ENCODE assay signal across 16 mouse cellular contexts in genomic region chr5:123981250-123981554, GRCm38 (mm10). TPM values are rescaled to one million over a fixed set of nuclear protein-coding genes. Genes with fewer than 3 reads are reported as not detected.
DNase-seq lines count a peak whose midpoint lies in the region; ATAC-seq and TF ChIP-seq lines count a peak whose summit lies in the region.
"Had no signal": no experiment of that assay in that cellular context is flagged by ENCODE, and none has a peak within 500 bp of the region (broad histone marks: within the 10 kb centered on the region; RNA-seq: fewer than 3 reads in every experiment).

No protein-coding gene starts in this region.

- H3K9ac ChIP-seq in embryonic facial prominence, embryonic 15.5 days: no peak overlapping the region
- H3K9ac ChIP-seq in limb, embryonic 15.5 days: no peak overlapping the region
- H3K9ac ChIP-seq in lung, postnatal 0 days (replicated peaks; ENCODE audit: low read depth): no peak overlapping the region
- H3K9ac ChIP-seq: hindbrain, embryonic 12.5 days; lung, embryonic 14.5 days; midbrain, embryonic 15.5 days had no signal

- no peak overlapping the region for H3K4me3 ChIP-seq in embryonic facial prominence, embryonic 15.5 days (replicated peaks)
- H3K4me3 ChIP-seq in embryonic facial prominence, embryonic 10.5 days: no peak overlapping the region
- no peak overlapping the region for H3K4me3 ChIP-seq in limb, embryonic 15.5 days
- no peak overlapping the region for H3K4me3 ChIP-seq in limb, embryonic 10.5 days
- no peak overlapping the region for H3K4me3 ChIP-seq in lung, postnatal 0 days (ENCODE audit: low read depth, low read length)
- H3K4me3 ChIP-seq: hindbrain, embryonic 12.5 days; midbrain, embryonic 15.5 days had no signal

- TF ChIP-seq CTCF in lung, postnatal 0 days (IDR thresholded peaks at IDR 0.05): no peak

- DNase-seq in embryonic facial prominence, embryonic 10.5 days (ENCODE audit: low spot score): no peak
- no peak for DNase-seq in limb, embryonic 10.5 days (ENCODE audit: low spot score)
- DNase-seq in brain, adult 2 months (ENCODE audit: low read depth, low spot score): peak; percentile 74
- DNase-seq in lung, postnatal 0 days (ENCODE audit: low spot score): peak; percentile 72
- no peak for DNase-seq in frontal cortex, postnatal 36 days (ENCODE audit: low spot score in 2 of 2)
- DNase-seq in thymus, postnatal 14 days: no peak
- DNase-seq: embryo, embryonic 11 days; kidney, adult 2 months; left cerebral cortex, postnatal 4 days; lung, embryonic 14.5 days; thymus, postnatal 36 days had no signal

- 68% methylated on average over 6 of the region's 6 CpGs for WGBS in embryonic facial prominence, embryonic 15.5 days
- WGBS in embryonic facial prominence, embryonic 10.5 days: 81% methylated on average over 6 of the region's 6 CpGs
- WGBS in limb, embryonic 15.5 days: 63% methylated on average over 6 of the region's 6 CpGs
- WGBS in limb, embryonic 10.5 days: 86% methylated on average over 6 of the region's 6 CpGs
- WGBS in lung, postnatal 0 days: 52% methylated on average over 6 of the region's 6 CpGs

- H3K27ac ChIP-seq in embryonic facial prominence, embryonic 15.5 days (replicated peaks): 0 out of 2 replicates have a peak overlapping the region, but pooled peaks have one; percentile 17
- no peak overlapping the region for H3K27ac ChIP-seq in embryonic facial prominence, embryonic 10.5 days (replicated peaks)
- 0 out of 2 replicates have a peak overlapping the region, but pooled peaks have one; percentile 43 for H3K27ac ChIP-seq in limb, embryonic 15.5 days
- H3K27ac ChIP-seq in limb, embryonic 10.5 days: no peak overlapping the region
- H3K27ac ChIP-seq in lung, postnatal 0 days (ENCODE audit: low read length): peak overlapping the region; percentile 59; the same call in 1 of the 2 replicates
- H3K27ac ChIP-seq: hindbrain, embryonic 12.5 days; midbrain, embryonic 15.5 days had no signal

- H3K9me3 ChIP-seq in embryonic facial prominence, embryonic 15.5 days (replicated peaks): no peaks in the 10 kb centered on the region
- H3K9me3 ChIP-seq in embryonic facial prominence, embryonic 10.5 days: no peaks in the 10 kb centered on the region
- H3K9me3 ChIP-seq in limb, embryonic 15.5 days: no peaks in the 10 kb centered on the region
- no peaks in the 10 kb centered on the region for H3K9me3 ChIP-seq in limb, embryonic 10.5 days (replicated peaks)
- H3K9me3 ChIP-seq in lung, postnatal 0 days (ENCODE audit: low read length): no peaks in the 10 kb centered on the region
- H3K9me3 ChIP-seq: hindbrain, embryonic 12.5 days; midbrain, embryonic 15.5 days had no signal

- no peaks in the 10 kb centered on the region for H3K27me3 ChIP-seq in embryonic facial prominence, embryonic 15.5 days
- H3K27me3 ChIP-seq in embryonic facial prominence, embryonic 10.5 days (replicated peaks; ENCODE audit: low read depth, poor library complexity, severe bottlenecking): peaks cover 12% of the 10 kb centered on the region; the same call in 1 of the 2 replicates
- no peaks in the 10 kb centered on the region for H3K27me3 ChIP-seq in limb, embryonic 15.5 days
- peaks cover 6% of the 10 kb centered on the region for H3K27me3 ChIP-seq in limb, embryonic 10.5 days (ENCODE audit: low read depth, poor library complexity, severe bottlenecking)
- no peaks in the 10 kb centered on the region for H3K27me3 ChIP-seq in lung, postnatal 0 days (replicated peaks; ENCODE audit: insufficient read depth, low read length)
- H3K27me3 ChIP-seq: midbrain, embryonic 15.5 days had no signal

- no peak overlapping the region for H3K4me2 ChIP-seq in embryonic facial prominence, embryonic 15.5 days (replicated peaks)
- no peak overlapping the region for H3K4me2 ChIP-seq in limb, embryonic 15.5 days
- no peak overlapping the region for H3K4me2 ChIP-seq in lung, postnatal 0 days (replicated peaks; ENCODE audit: low read depth, low read length)
- H3K4me2 ChIP-seq: hindbrain, embryonic 12.5 days; lung, embryonic 14.5 days; midbrain, embryonic 15.5 days had no signal

- no peak for TF ChIP-seq EP300 in lung, postnatal 0 days (IDR thresholded peaks at IDR 0.05)

- no peaks in the 10 kb centered on the region for H3K36me3 ChIP-seq in embryonic facial prominence, embryonic 15.5 days
- no peaks in the 10 kb centered on the region for H3K36me3 ChIP-seq in embryonic facial prominence, embryonic 10.5 days (replicated peaks)
- no peaks in the 10 kb centered on the region for H3K36me3 ChIP-seq in limb, embryonic 15.5 days
- H3K36me3 ChIP-seq in limb, embryonic 10.5 days: no peaks in the 10 kb centered on the region
- H3K36me3 ChIP-seq in lung, postnatal 0 days (ENCODE audit: insufficient read depth, low read length): no peaks in the 10 kb centered on the region
- H3K36me3 ChIP-seq: hindbrain, embryonic 12.5 days; midbrain, embryonic 15.5 days had no signal

- no peak for ATAC-seq in embryonic facial prominence, embryonic 15.5 days (ENCODE audit: insufficient number of reproducible peaks, low FRiP score, low TSS enrichment, low read depth)
- no peak for ATAC-seq in limb, embryonic 15.5 days (ENCODE audit: insufficient number of reproducible peaks, low FRiP score, low TSS enrichment, low read depth)
- peak; percentile 58 for ATAC-seq in lung, postnatal 0 days
- ATAC-seq: midbrain, embryonic 15.5 days had no signal

- peaks cover 23% of the 10 kb centered on the region for H3K4me1 ChIP-seq in embryonic facial prominence, embryonic 15.5 days
- H3K4me1 ChIP-seq in embryonic facial prominence, embryonic 10.5 days: peaks cover 48% of the 10 kb centered on the region
- peaks cover 36% of the 10 kb centered on the region for H3K4me1 ChIP-seq in limb, embryonic 15.5 days
- H3K4me1 ChIP-seq in limb, embryonic 10.5 days: peaks cover 41% of the 10 kb centered on the region
- peaks cover 16% of the 10 kb centered on the region for H3K4me1 ChIP-seq in lung, postnatal 0 days (ENCODE audit: insufficient read depth, low read depth, low read length)
- H3K4me1 ChIP-seq: midbrain, embryonic 15.5 days had no signal

RNA-seq across cellular contexts. Expression of gene Hip1r, which starts 7.8 kb away (rescaled TPM):
- polyA plus RNA-seq in embryonic facial prominence, embryonic 15.5 days (2015; fragmentation: Nextera tagmentation; extraction: Ambion mirVana): 14.2 and 16.1 TPM in 2 replicates
- 8.5 and 10.7 TPM in 2 replicates for polyA plus RNA-seq in embryonic facial prominence, embryonic 10.5 days (2016; fragmentation: Nextera tagmentation; extraction: Ambion mirVana)
- polyA plus RNA-seq in limb, embryonic 15.5 days (2015; fragmentation: Nextera tagmentation; extraction: Ambion mirVana): 12.4 and 17.4 TPM in 2 replicates
- polyA plus RNA-seq in limb, embryonic 10.5 days (2016; fragmentation: Nextera tagmentation; extraction: Ambion mirVana): 7.1 and 8.3 TPM in 2 replicates
- polyA plus RNA-seq in lung, postnatal 0 days (2015; fragmentation: Nextera tagmentation; extraction: Ambion mirVana): 20.0 and 22.7 TPM in 2 replicates

RNA-seq across cellular contexts. Expression of gene Ccdc62, which starts 50.7 kb away (rescaled TPM):
- polyA plus RNA-seq in embryonic facial prominence, embryonic 15.5 days (2015; fragmentation: Nextera tagmentation; extraction: Ambion mirVana): 5.4 and 7.5 TPM in 2 replicates
- 5.0 and 5.9 TPM in 2 replicates for polyA plus RNA-seq in embryonic facial prominence, embryonic 10.5 days (2016; fragmentation: Nextera tagmentation; extraction: Ambion mirVana)
- polyA plus RNA-seq in limb, embryonic 15.5 days (2015; fragmentation: Nextera tagmentation; extraction: Ambion mirVana): 5.2 and 6.4 TPM in 2 replicates
- 4.0 and 6.2 TPM in 2 replicates for polyA plus RNA-seq in limb, embryonic 10.5 days (2016; fragmentation: Nextera tagmentation; extraction: Ambion mirVana)
- polyA plus RNA-seq in lung, postnatal 0 days (2015; fragmentation: Nextera tagmentation; extraction: Ambion mirVana): 5.9 and 6.3 TPM in 2 replicates

RNA-seq across cellular contexts. Expression of gene Vps37b, which starts 50.9 kb away (rescaled TPM):
- polyA plus RNA-seq in embryonic facial prominence, embryonic 15.5 days (2015; fragmentation: Nextera tagmentation; extraction: Ambion mirVana): 37.7 and 39.1 TPM in 2 replicates
- polyA plus RNA-seq in embryonic facial prominence, embryonic 10.5 days (2016; fragmentation: Nextera tagmentation; extraction: Ambion mirVana): 43.8 and 47.6 TPM in 2 replicates
- 34.7 and 37.8 TPM in 2 replicates for polyA plus RNA-seq in limb, embryonic 15.5 days (2015; fragmentation: Nextera tagmentation; extraction: Ambion mirVana)
- 40.5 and 42.6 TPM in 2 replicates for polyA plus RNA-seq in limb, embryonic 10.5 days (2016; fragmentation: Nextera tagmentation; extraction: Ambion mirVana)
- 28.5 and 31.0 TPM in 2 replicates for polyA plus RNA-seq in lung, postnatal 0 days (2015; fragmentation: Nextera tagmentation; extraction: Ambion mirVana)

RNA-seq across cellular contexts. Expression of gene Gm43518, which starts 54.0 kb away (rescaled TPM):
- polyA plus RNA-seq in embryonic facial prominence, embryonic 15.5 days (2015; fragmentation: Nextera tagmentation; extraction: Ambion mirVana): 1.9 and 2.9 TPM in 2 replicates
- 2.0 TPM in 2 replicates for polyA plus RNA-seq in embryonic facial prominence, embryonic 10.5 days (2016; fragmentation: Nextera tagmentation; extraction: Ambion mirVana)
- 2.8 and 3.4 TPM in 2 replicates for polyA plus RNA-seq in limb, embryonic 15.5 days (2015; fragmentation: Nextera tagmentation; extraction: Ambion mirVana)
- polyA plus RNA-seq in limb, embryonic 10.5 days (2016; fragmentation: Nextera tagmentation; extraction: Ambion mirVana): 1.3 and 3.2 TPM in 2 replicates
- polyA plus RNA-seq in lung, postnatal 0 days (2015; fragmentation: Nextera tagmentation; extraction: Ambion mirVana): 0.24 and 1.2 TPM in 2 replicates
- polyA plus RNA-seq: C2C12 had no signal

Comparison
In these comparisons a context has a peak if more than half of its experiments do, and no peak if none do; other contexts are left out.
1. H3K27ac ChIP-seq: peak in embryonic facial prominence, embryonic 15.5 days (single experiment), limb, embryonic 15.5 days (single experiment) and lung, postnatal 0 days (single experiment); none in embryonic facial prominence, embryonic 10.5 days (single experiment) and limb, embryonic 10.5 days (single experiment).
2. DNase-seq: peak in brain, adult 2 months (single experiment) and lung, postnatal 0 days (single experiment); none in embryonic facial prominence, embryonic 10.5 days (single experiment), limb, embryonic 10.5 days (single experiment), frontal cortex, postnatal 36 days (0 of 2) and thymus, postnatal 14 days (single experiment).